Mouse (Mus musculus) megakaryocyte, embryonic 14.5 days (primary cell): Measurements from ENCODE around the gene Rbms1.

Experiments
- FLI1 ChIP-seq: IDR thresholded peaks from 2 replicates; pipeline ENCODE4 v1.6.1; 2012; ENCODE audit warnings: low read length, inconsistent platforms, mixed read lengths
- GATA1 ChIP-seq: IDR thresholded peaks from 3 replicates; pipeline ENCODE4 v1.6.1; 2012; ENCODE audit warnings: mixed read lengths, low read length, inconsistent platforms, borderline replicate concordance

- TF ChIP-seq FLI1 (no peak), GATA1 (no peak)
Observed at GRCm38 (mm10) chr2:60748585-60748984, 214.4 kb downstream of the Rbms1 start.
